Mouse (Mus musculus) erythroblast, embryonic 14.5 days (primary cell): Measurements from ENCODE around the gene Hes2. TPM values are rescaled to one million over a fixed set of nuclear protein-coding genes. Genes with fewer than 3 reads are reported as not detected.

Experiments
- H3K27me3 ChIP-seq: 2 replicates; pipeline ENCODE4 v1.6.1; 2012; ENCODE audit warnings: inconsistent platforms; ENCODE audit not compliant: control insufficient read depth
- H3K36me3 ChIP-seq: 2 replicates; pipeline ENCODE4 v1.6.1; 2012; ENCODE audit warnings: mild to moderate bottlenecking, inconsistent platforms; ENCODE audit not compliant: control insufficient read depth
- H3K4me1 ChIP-seq: 2 replicates; pipeline ENCODE4 v1.6.1; 2012; ENCODE audit warnings: inconsistent platforms; ENCODE audit not compliant: control insufficient read depth
- H3K4me3 ChIP-seq: replicated peaks from 2 replicates; pipeline ENCODE3; 2012; ENCODE audit warnings: moderate library complexity, mild to moderate bottlenecking, inconsistent platforms
- H3K9me3 ChIP-seq: 2 replicates; pipeline ENCODE4 v1.6.1; 2012; ENCODE audit warnings: low read length, inconsistent platforms, mixed read lengths; ENCODE audit not compliant: control insufficient read depth
- GATA1 ChIP-seq: IDR thresholded peaks from 2 replicates; pipeline ENCODE4 v1.6.1; 2012; ENCODE audit warnings: low read length, inconsistent platforms, mixed read lengths
- TAL1 ChIP-seq: IDR thresholded peaks from 3 replicates; pipeline ENCODE4 v1.6.1; 2012; ENCODE audit warnings: low read length, inconsistent platforms, mixed read lengths
- polyA plus RNA-seq: library from polyadenylated mRNA; stranded (reverse); fragments of >175 nt; gene quantifications from 2 replicates; pipeline ENCODE4 v1.2.3, GENCODE M21; 2012

The Hes2 gene
- polyA plus RNA-seq, 1 experiment: not detected

- no peak overlapping the region for H3K4me3 ChIP-seq
- no peaks in the 10 kb centered on the region for H3K36me3 ChIP-seq
- H3K27me3 ChIP-seq: peaks cover 29% of the 10 kb centered on the region
- H3K9me3 ChIP-seq: peaks cover 3% of the 10 kb centered on the region
- peaks cover 4% of the 10 kb centered on the region; the same call in 1 of the 2 replicates for H3K4me1 ChIP-seq
- no peak for TF ChIP-seq TAL1
- no peak for TF ChIP-seq GATA1
These were observed 10.4 kb downstream of the Hes2 start for GRCm38 (mm10) chr4:152169103-152169502.

- peaks cover 4% of the 10 kb centered on the region; the same call in 1 of the 2 replicates for H3K4me1 ChIP-seq
- H3K27me3 ChIP-seq: peaks cover 29% of the 10 kb centered on the region
- TF ChIP-seq TAL1 (no peak), GATA1 (no peak)
- H3K9me3 ChIP-seq: peaks cover 3% of the 10 kb centered on the region
- H3K36me3 ChIP-seq: no peaks in the 10 kb centered on the region
- H3K4me3 ChIP-seq: no peak overlapping the region
These were observed 11.6 kb downstream of the Hes2 start for GRCm38 (mm10) chr4:152170286-152170685.

GRCm38 (mm10) chr4:152171543-152171942 lies 12.9 kb downstream of the Hes2 start:
- Histone ChIP-seq H3K9me3 (peaks cover 3% of the 10 kb centered on the region), H3K4me3 (no peak overlapping the region), H3K27me3 (peaks cover 28% of the 10 kb centered on the region), H3K4me1 (no peaks in the 10 kb centered on the region), H3K36me3 (no peaks in the 10 kb centered on the region)
- TF ChIP-seq TAL1: no peak
- no peak for TF ChIP-seq GATA1

- Histone ChIP-seq H3K27me3 (peaks cover 40% of the 10 kb centered on the region), H3K4me3 (no peak overlapping the region), H3K9me3 (peaks cover 3% of the 10 kb centered on the region), H3K36me3 (no peaks in the 10 kb centered on the region), H3K4me1 (peaks cover 10% of the 10 kb centered on the region)
- TF ChIP-seq TAL1: no peak
- TF ChIP-seq GATA1: no peak
These were observed 14.4 kb downstream of the Hes2 start for GRCm38 (mm10) chr4:152173041-152173440.

- H3K27me3 ChIP-seq: peaks cover 45% of the 10 kb centered on the region
- peaks cover 19% of the 10 kb centered on the region for H3K4me1 ChIP-seq
- H3K4me3 ChIP-seq: no peak overlapping the region
- H3K9me3 ChIP-seq: peaks cover 3% of the 10 kb centered on the region
- TF ChIP-seq GATA1 (no peak), TAL1 (no peak)
- H3K36me3 ChIP-seq: no peaks in the 10 kb centered on the region
These were observed 15.3 kb downstream of the Hes2 start for GRCm38 (mm10) chr4:152173956-152174355.

GRCm38 (mm10) chr4:152176638-152177037 lies 18.0 kb downstream of the Hes2 start:
- peaks cover under 1% of the 10 kb centered on the region for H3K9me3 ChIP-seq
- H3K4me3 ChIP-seq: no peak overlapping the region
- TF ChIP-seq GATA1: no peak
- no peak for TF ChIP-seq TAL1
- H3K36me3 ChIP-seq: no peaks in the 10 kb centered on the region
- H3K27me3 ChIP-seq: peaks cover 47% of the 10 kb centered on the region
- peaks cover 25% of the 10 kb centered on the region for H3K4me1 ChIP-seq

- peak overlapping the region; percentile 75 for H3K4me3 ChIP-seq
- peaks cover 25% of the 10 kb centered on the region for H3K4me1 ChIP-seq
- H3K9me3 ChIP-seq: no peaks in the 10 kb centered on the region
- H3K27me3 ChIP-seq: peaks cover 47% of the 10 kb centered on the region
- TF ChIP-seq TAL1 (no peak), GATA1 (no peak)
- H3K36me3 ChIP-seq: no peaks in the 10 kb centered on the region
These were observed 18.5 kb downstream of the Hes2 start for GRCm38 (mm10) chr4:152177174-152177536.

- Histone ChIP-seq H3K27me3 (peaks cover 47% of the 10 kb centered on the region), H3K4me3 (peak within 1 kb of the TSS; percentile 75), H3K4me1 (peaks cover 25% of the 10 kb centered on the region), H3K9me3 (no peaks in the 10 kb centered on the region), H3K36me3 (no peaks in the 10 kb centered on the region)
- no peak for TF ChIP-seq GATA1
- no peak for TF ChIP-seq TAL1
These were observed 19.1 kb downstream of the Hes2 start, which contains the start of gene Acot7 for GRCm38 (mm10) chr4:152177537-152178343. Acot7 (plus strand) TSS chr4:152178134.

- no peaks in the 10 kb centered on the region for H3K36me3 ChIP-seq
- no peaks in the 10 kb centered on the region for H3K9me3 ChIP-seq
- TF ChIP-seq GATA1: no peak
- TF ChIP-seq TAL1: no peak
- H3K4me3 ChIP-seq: peak overlapping the region; percentile 75
- H3K4me1 ChIP-seq: peaks cover 25% of the 10 kb centered on the region
- peaks cover 47% of the 10 kb centered on the region for H3K27me3 ChIP-seq
These were observed 19.7 kb downstream of the Hes2 start for GRCm38 (mm10) chr4:152178344-152178864.
